Mouse (Mus musculus) left cerebral cortex, postnatal 25 days (tissue): ENCODE data around the gene Strn. TPM values are rescaled to one million over a fixed set of nuclear protein-coding genes. Genes with fewer than 3 reads are reported as not detected.

Experiments
- DNase-seq, 2 experiments: peaks; one replicate each; pipeline ENCODE4 v3.0.0; 2022; ENCODE audit warnings: low spot score in 2 of 2, mixed read lengths in 1 of 2
- intact Hi-C: fragments of 180-260 bp; cut with DNase I; formaldehyde crosslinking; loops from one replicate; pipeline ENCODE4 v1.15.1; 2025
- total RNA-seq, 2 experiments: library from RNA; stranded (reverse); gene quantifications; 2 replicates each; pipeline ENCODE4 v1.2.3; 2021

Strn gene
- total RNA-seq, 2 experiments from 2014 or later, result 62.9 to 87.9 TPM

DNA sequence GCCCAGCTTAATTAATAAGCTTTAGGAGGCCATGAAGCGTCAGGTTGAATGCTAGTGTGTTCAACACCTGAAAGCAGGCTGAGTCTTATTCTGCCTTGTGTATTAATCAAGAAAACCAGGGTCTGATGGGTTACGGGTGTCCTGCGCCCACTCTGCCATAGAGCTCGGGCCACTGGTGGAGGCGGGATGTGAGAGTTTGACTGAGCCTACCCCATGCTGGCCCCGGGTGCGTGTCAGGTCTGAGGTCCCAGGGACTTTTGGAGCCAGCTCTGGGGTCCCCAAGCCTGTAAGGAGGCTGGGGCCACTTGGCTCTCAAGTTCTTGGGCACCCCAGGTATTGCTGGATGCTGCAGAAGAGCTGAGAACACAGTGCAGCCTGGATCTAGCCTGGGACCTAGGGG lies 99.9 kb downstream of the Strn start:
- intact Hi-C loops, result no loop called here
- DNase-seq, result no peak

DNA sequence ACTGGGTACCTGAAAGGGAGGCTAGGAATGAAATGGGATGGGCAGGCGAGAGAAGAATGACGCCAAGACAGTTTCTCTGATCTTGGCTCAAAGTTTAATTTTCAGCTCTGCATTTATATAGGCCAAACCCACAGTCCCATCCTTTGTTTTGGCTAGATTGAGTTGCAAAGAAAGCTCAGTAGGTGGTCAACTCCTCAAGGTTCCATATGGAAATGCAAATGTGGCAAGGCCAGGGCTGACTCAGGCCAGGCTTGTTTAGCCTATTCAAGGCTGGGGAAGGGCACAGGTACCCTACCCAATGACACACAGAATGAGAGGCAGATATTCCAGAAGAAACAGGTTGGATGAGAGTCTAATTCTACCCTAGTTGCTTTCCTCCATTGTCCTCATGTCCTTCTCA lies 101.4 kb downstream of the Strn start:
- no peak for DNase-seq

DNA sequence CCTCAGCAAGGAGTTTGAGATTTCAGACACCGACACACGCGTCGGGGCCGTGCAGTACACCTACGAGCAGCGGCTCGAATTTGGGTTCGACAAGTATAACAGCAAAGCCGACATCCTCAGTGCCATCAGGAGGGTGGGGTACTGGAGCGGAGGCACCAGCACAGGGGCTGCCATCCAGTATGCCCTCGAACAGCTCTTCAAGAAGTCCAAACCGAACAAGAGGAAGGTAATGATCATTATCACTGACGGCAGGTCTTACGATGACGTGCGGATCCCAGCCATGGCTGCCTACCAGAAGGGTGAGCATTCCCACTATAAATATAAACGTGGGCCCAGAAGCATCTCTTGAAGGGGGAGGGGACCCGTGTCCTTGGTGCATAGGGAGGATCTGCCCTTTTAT lies 112.1 kb downstream of the Strn start:
- no peak for DNase-seq
- intact Hi-C loops, result no loop called here

More for the DNA sequence above, 101.4 kb downstream of the Strn start:
- intact Hi-C loops, result no loop called here

DNA sequence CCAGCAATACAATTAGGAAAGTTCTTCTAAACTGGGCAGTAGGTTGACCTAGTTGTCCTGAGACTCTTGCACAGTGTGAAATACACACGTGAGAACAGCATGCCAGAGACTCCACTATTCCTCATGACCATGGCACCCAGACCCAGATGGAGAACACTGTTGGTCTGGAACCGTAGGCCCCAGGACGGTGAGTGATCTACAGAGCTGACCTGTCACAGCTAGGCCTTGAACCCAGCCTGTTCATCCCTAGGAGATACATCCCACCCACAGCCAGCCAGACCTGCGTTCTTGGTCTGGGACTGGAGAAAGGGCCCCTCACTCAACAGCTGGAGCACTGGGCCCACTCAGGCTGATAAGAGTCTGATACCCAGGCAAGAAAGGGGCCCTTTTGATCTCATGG lies 115.1 kb downstream of the Strn start:
- intact Hi-C loops, result no loop called here
- no peak for DNase-seq

DNA sequence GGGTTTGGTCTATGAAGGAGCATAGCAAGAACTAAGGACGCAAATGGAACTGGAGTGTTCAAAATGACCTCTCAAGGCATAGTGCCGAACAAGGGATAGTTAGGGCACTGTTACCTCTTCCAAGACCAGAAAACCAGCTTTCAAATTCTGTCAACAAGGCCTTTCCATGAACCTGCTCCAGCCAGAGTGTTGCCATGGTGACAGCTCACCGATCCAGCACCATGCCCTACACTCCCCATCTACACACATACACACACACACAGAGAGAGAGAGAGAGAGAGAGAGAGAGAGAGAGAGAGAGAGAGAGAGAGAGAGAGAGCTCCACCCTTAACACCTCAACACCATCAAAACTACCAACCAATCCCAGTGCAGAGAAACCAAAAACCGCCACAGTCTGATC lies 116.3 kb downstream of the Strn start:
- intact Hi-C loops, result no loop called here
- DNase-seq, result no peak

DNA sequence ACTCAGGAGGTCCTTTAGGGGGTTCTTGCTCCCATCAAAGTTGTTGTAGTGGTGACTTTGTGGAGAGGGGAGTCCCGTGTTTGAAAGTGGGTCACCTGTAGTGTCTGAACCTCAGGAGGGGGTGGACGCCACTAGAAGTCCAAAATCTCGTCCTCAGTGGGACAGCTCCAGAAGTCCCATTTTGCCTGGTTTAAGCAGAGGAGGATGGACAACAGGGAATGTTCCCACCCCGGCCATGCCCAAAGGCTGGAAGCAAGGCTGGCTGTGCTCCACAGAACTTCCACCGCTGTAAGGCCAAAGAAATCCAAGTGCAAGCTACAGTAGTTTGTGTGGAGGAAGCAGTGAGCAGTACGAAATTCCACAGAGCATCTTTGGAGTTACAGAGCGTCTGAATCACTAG lies 117.0 kb downstream of the Strn start:
- intact Hi-C loops, result no loop called here
- no peak for DNase-seq

DNA sequence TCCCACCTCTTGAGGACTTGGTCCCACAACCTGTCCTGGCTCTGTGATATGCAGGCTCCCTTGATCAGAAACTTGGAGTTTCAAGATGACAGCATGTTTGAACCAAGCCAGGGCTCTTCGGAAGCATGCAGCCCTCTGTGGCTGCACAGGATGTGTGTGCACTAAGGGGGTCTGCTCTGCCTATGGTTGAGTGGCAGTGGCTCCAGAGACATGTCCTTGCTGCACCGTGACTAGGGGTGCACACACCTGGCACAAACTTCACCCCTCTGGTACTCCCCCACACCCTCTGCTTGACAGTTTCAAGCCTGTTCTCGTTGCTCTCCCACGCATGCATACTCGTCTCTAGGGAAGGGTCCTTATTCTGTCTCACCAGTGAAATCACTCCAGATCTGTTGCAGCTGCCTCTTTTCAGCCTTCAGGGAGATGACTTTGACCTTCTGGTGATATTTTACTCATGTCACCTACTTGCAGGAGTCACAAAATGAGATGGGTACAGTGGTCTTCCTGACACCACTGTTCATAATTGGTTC lies 118.8 kb downstream of the Strn start:
- intact Hi-C loops, result no loop called here
- peak in 1 of 2 experiments; percentile 17 for DNase-seq

DNA sequence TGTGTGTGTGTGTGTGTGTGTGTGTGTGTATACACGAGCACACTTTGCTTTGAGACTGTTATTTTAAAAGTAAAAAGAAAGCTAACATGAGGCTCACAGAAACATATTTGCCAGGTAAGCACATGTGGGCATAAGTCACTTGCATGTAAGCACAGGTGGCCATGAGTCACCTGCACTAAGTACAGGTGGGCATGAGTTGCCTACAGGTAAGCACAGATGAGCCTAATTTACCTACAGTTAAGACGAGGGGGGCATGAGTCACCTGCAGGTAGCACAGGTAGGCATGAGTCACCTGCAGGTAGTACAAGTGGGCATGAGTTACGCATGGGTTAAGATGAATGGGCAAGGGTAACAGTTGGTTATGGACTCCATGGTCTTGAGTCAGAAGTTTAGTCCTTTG lies 121.9 kb downstream of the Strn start:
- intact Hi-C loops, result no loop called here
- no peak for DNase-seq

DNA sequence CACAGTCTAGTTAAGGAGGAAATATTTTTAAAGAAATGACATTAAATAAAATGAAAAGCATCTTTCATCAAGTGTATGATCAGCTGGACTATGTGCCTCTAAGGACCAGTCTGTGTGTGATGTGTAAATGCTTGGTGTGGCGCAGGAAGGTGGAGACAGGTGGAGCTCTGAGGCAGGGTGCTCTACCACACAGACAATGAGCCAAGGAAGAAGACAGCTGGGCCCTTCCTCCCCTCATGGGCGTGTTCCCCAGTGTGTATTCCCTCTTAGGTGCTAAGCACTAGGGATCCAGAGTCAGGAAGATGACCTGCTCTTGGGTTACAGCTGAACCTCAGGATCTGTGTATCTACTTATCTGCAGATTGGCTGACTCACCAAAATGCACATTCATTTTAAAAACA lies 122.5 kb downstream of the Strn start:
- intact Hi-C loops, result no loop called here
- no peak for DNase-seq

DNA sequence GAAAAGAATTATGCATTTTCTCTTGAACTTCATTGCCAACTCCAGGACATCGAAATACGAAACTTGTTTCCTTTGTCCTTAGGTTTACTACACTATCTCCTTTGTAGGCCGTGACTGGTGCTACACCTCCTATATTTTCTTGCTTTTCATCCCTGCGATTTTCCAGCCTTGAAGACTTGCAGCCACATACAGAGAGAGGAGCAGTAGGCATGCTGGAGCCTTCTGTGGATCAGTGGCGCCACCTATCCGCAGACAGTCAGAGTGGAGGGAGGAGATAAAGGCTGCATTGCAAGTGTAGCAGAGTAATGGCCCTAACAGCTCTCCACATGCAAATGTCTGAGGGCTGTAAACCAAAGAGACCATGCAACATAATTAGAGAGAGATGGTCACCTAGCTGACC lies 125.9 kb downstream of the Strn start:
- DNase-seq, result no peak
- intact Hi-C loops, result no loop called here

DNA sequence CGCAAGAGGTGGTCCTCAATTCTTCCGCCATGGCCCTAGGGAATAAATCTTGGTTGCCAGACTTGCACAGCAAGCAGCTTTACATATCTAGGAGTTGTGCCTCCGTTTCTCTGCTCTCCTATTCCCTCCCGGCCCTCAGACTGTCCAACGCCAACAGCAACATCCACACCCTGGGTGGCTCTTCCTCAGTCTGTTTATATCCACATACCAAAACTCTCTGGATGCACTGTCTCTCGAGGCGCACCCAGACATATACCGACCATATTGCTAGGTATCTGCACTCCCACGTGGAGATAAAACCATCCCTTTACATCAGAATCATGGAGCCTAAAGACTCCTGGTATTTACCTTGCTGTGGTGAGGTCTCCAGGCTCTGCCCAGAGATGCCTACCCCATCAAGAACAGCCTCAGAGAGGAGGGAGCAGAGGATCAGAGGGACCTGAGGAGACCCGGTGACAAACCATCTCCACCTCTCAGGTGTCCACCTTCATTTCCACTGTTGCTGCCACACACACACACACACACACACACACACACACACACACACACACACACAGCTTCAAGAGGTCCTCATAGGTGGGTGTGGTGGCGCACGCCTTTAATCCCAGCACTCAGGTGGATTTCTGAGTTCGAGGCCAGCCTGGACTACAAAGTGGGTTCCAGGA lies 127.7 kb downstream of the Strn start:
- intact Hi-C loops, result no loop called here
- DNase-seq, result no peak

DNA sequence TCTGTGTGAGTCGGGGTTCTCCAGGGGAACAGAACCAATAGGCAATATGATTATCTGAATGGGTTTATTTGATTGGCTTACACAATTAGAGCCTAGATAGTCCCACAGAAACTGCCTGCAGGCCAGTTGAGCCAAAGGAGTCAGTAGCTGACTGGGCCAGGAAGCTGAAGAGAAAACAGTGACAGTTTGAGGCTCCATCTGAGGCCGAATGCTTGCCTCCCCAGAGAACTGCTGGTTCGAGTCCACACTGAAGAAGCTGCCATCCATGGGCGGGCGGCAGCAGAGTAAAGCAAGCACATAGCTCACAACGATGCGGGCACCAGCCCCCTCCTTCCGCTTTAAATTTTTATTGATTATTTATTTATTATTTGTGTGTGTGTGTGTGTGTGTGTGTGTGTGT lies 128.3 kb downstream of the Strn start:
- no peak for DNase-seq
- intact Hi-C loops, result no loop called here

DNA sequence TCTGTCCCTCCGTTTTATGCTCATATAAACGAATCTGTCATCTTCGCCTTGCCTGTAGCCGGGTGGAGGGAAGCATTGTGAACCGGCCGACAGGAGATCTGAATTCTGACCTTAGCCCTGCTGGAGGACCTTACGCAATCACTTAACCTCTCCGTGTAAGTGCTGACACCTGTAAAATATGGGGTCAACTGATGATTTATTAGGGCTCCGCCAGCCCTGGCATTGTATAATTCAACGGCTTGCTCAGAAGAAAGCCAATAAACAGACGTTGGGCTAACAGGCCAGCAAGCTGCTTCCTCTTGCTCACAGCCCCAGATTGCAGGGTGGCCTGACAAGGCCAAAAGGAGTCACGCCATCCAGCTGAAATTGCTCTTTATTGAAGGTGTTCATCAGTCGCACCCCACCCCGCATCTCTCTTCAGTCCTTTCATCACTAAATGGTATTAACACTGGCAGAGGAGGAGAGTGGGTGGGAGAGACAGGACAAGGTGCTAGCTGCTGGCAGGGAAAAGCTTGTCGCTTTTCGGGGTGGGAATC lies 128.8 kb downstream of the Strn start:
- no peak for DNase-seq
- intact Hi-C loops, result no loop called here

DNA sequence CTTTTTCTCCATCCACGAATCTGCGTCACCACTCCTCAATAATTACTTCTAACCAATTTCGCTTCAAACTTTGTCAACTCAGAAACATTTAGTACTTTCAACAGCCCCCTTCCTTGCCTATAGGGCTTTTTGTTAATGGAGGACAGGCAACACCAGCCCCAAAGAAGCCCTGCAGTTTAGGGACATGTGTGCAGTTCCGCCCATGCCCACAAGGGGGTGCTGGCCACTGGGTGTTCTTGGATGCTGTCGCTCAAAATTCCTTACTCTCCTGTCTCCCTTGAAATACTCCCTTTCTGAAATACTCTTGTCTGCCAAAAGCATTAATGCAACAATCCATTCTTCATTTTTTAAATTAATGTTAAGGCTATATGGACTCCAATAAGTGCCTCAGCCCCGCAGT lies 132.6 kb downstream of the Strn start:
- intact Hi-C loops, result loop anchor here (5.0 kb wide), 3 partner anchors 133 to 402 kb away; partner anchors contain the start of genes Crim1, Fez2 and Strn
- peak; percentile 32 to 38 for DNase-seq

DNA sequence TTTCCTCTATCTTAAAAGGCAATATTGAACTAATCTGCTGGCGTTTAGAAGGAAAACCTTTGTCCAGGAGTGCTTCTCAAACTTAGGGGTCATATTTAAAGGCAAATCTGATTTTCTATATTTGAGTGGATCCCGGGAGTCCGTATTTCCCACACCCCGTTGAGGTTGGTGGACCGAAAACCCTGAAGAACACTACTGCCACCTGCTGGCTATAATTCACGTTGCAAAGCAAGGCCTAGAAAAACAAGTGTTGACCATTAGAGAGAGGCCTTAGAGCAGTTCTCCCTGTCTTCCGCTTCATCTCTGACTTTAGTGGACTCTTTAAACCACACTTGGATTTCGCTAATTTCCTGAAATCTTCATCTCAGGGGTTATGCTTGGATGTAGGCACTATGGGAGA lies 133.1 kb downstream of the Strn start:
- intact Hi-C loops, result loop anchor here (5.0 kb wide), 3 partner anchors 133 to 402 kb away; partner anchors contain the start of genes Crim1, Fez2 and Strn
- DNase-seq, result peak; percentile 82

DNA sequence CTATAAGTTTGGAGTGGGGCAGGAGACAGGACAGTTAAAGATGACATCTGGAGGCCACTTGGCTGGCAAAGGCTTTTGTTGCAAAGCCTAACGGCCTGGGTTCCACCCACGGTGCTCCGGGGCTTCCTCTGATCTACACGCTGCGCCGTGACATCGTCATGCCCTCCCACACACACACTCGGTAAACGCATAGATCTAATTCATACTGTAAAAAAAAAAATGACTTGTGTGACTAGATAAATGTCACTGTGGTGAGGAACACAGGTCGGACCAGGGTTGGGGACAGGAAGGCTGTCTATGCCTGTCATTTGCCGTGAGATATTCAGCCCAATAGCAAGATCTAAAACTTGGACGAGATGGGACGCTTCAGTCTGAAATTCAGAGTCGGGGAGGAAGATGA lies 134.7 kb downstream of the Strn start:
- intact Hi-C loops, result loop anchor here (5.0 kb wide), 3 partner anchors 135 to 400 kb away; partner anchors contain the start of genes Crim1, Fez2 and Strn
- no peak for DNase-seq

DNA sequence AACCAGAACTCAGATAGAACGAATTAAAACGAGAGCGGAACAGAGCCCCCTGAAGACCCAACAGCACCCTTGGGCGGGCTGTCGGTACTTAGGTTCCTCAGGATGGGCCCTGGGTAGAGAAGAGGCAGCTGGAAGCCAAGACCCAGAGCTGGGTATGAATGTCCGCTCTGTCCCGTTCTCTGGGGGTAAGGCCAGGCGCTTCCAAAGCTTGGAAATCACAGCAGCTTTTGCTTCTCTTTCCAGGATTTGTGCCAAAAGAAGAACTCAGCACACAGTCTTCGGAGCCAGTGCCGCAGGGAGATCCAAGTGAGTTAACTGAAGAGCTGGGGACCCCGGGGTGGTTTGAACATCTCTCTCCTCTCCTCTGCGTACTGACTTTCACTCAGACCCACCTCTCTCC lies 135.4 kb downstream of the Strn start:
- peak; percentile 37 to 38 for DNase-seq
- intact Hi-C loops, result loop anchor here (5.0 kb wide), 3 partner anchors 136 to 399 kb away; partner anchors contain the start of genes Crim1, Fez2 and Strn

DNA sequence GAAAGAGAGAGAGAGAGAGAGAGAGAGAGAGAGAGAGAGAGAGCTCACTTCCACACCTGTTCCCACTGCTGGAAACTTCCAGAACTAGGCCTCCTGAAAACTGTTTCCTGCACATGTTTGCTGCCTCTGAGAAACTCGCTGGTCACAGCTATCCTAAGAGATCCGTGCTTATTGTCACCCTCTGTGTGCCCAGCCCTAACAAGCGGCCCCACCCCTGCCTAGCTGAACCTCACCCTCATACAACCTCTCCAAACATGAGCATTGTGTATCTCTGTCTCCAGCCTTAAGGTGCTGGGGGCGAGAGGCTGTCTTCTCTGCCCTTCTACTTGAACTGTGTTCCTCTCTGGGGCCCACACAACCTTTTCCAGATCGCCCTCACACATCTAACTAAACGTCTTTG lies 136.0 kb downstream of the Strn start:
- DNase-seq, result no peak
- intact Hi-C loops, result loop anchor here (5.0 kb wide), 3 partner anchors 136 to 399 kb away; partner anchors contain the start of genes Crim1, Fez2 and Strn
